Mouse (Mus musculus) activated CD4-positive, CD25-positive, alpha-beta regulatory T cell, adult 4 months (primary cell): ENCODE measurements around the gene Tkt. TPM values are rescaled to one million over a fixed set of nuclear protein-coding genes. Genes with fewer than 3 reads are reported as not detected.

ENCODE experiments used
- ATAC-seq: one replicate; pipeline ENCODE4 v1.8.0; 2017
- polyA plus RNA-seq, 2 experiments: library from polyadenylated mRNA; unstranded; fragments of 100-300 nt; shearing (Covaris generic); gene quantifications; one replicate each; pipeline ENCODE4 v1.2.1; 2017

The Tkt gene
- polyA plus RNA-seq, 2 experiments from 2014 or later: 180 to 266 TPM

GRCm38 (mm10) chr14:30586780-30587461, 38.8 kb downstream of the Tkt start:
- no peak for ATAC-seq

GRCm38 (mm10) chr14:30590041-30590645, 42.0 kb downstream of the Tkt start:
- ATAC-seq: no peak

GRCm38 (mm10) chr14:30590918-30591317, 42.8 kb downstream of the Tkt start:
- ATAC-seq: no peak

GRCm38 (mm10) chr14:30591417-30591816, 43.3 kb downstream of the Tkt start:
- ATAC-seq: peak; percentile 73

GRCm38 (mm10) chr14:30593279-30594091, 45.3 kb downstream of the Tkt start:
- no peak for ATAC-seq

- no peak for ATAC-seq
These were observed 46.0 kb downstream of the Tkt start for GRCm38 (mm10) chr14:30594092-30594695.

GRCm38 (mm10) chr14:30595576-30596313, 47.6 kb downstream of the Tkt start:
- no peak for ATAC-seq

GRCm38 (mm10) chr14:30596407-30596806, 48.2 kb downstream of the Tkt start:
- ATAC-seq: no peak

GRCm38 (mm10) chr14:30597142-30597541, 49.0 kb downstream of the Tkt start:
- no peak for ATAC-seq

- no peak for ATAC-seq
These were observed 58.7 kb downstream of the Tkt start for GRCm38 (mm10) chr14:30606817-30607216.

GRCm38 (mm10) chr14:30607696-30608095, 59.5 kb downstream of the Tkt start:
- ATAC-seq: no peak

GRCm38 (mm10) chr14:30608176-30608575, 60.0 kb downstream of the Tkt start:
- ATAC-seq: no peak

GRCm38 (mm10) chr14:30609499-30609898, 61.3 kb downstream of the Tkt start:
- no peak for ATAC-seq

- no peak for ATAC-seq
These were observed 62.1 kb downstream of the Tkt start for GRCm38 (mm10) chr14:30610304-30610703.

GRCm38 (mm10) chr14:30610940-30611339, 62.8 kb downstream of the Tkt start:
- ATAC-seq: no peak

GRCm38 (mm10) chr14:30612523-30612922, 64.4 kb downstream of the Tkt start:
- ATAC-seq: peak; percentile 59

- no peak for ATAC-seq
These were observed 65.0 kb downstream of the Tkt start for GRCm38 (mm10) chr14:30612962-30613715.

GRCm38 (mm10) chr14:30616751-30617150, 68.6 kb downstream of the Tkt start:
- no peak for ATAC-seq

- no peak for ATAC-seq
These were observed 70.7 kb downstream of the Tkt start for GRCm38 (mm10) chr14:30618746-30619275.

- ATAC-seq: no peak
These were observed 71.9 kb downstream of the Tkt start for GRCm38 (mm10) chr14:30619982-30620578.

GRCm38 (mm10) chr14:30622130-30622529, 74.0 kb downstream of the Tkt start:
- ATAC-seq: no peak
